Mouse (Mus musculus) lung, embryonic 14.5 days (tissue): Measurements from ENCODE around the gene Pth2. TPM values are rescaled to one million over a fixed set of nuclear protein-coding genes. Genes with fewer than 3 reads are reported as not detected.

ENCODE experiments used
- ATAC-seq: fragments of 200-750 bp; cut with Nextera tagmentation; 2 replicates; pipeline ENCODE4 v1.8.0; 2017; ENCODE audit warnings: mild to moderate bottlenecking, moderate TSS enrichment, moderate library complexity; ENCODE audit not compliant: insufficient read depth
- DNase-seq: peaks from one replicate; pipeline ENCODE4 v3.0.0-alpha.2; 2015
- H3K27ac ChIP-seq: fragments of 300-500 bp; sonication (generic); 2 replicates; pipeline ENCODE4 v1.5.1; 2014; ENCODE audit warnings: low read depth, mild to moderate bottlenecking, moderate library complexity
- H3K27me3 ChIP-seq: fragments of 300-500 bp; sonication (generic); 2 replicates; pipeline ENCODE4 v1.6.1; 2014; ENCODE audit warnings: low read length, control low read depth; ENCODE audit not compliant: insufficient read depth
- H3K36me3 ChIP-seq: fragments of 300-500 bp; sonication (generic); 2 replicates; pipeline ENCODE4 v1.6.1; 2014; ENCODE audit warnings: control low read depth; ENCODE audit not compliant: insufficient read depth
- H3K4me1 ChIP-seq: fragments of 300-500 bp; sonication (generic); 2 replicates; pipeline ENCODE4 v1.6.1; 2014; ENCODE audit warnings: antibody characterized with exemption, control low read depth; ENCODE audit not compliant: insufficient read depth
- H3K4me2 ChIP-seq: fragments of 300-500 bp; sonication (generic); 2 replicates; pipeline ENCODE4 v1.6.1; 2014; ENCODE audit warnings: mild to moderate bottlenecking
- H3K4me3 ChIP-seq: fragments of 300-500 bp; sonication (generic); 2 replicates; pipeline ENCODE4 v1.5.1; 2014; ENCODE audit warnings: low read depth, low read length
- H3K9ac ChIP-seq: fragments of 300-500 bp; sonication (generic); 2 replicates; pipeline ENCODE4 v1.6.1; 2014
- H3K9me3 ChIP-seq: fragments of 300-500 bp; sonication (generic); 2 replicates; pipeline ENCODE4 v1.6.1; 2016; ENCODE audit warnings: low read depth, low read length, control low read depth
- CTCF ChIP-seq: IDR thresholded peaks from 2 replicates; pipeline ENCODE4 v1.5.1; 2016; ENCODE audit warnings: antibody characterized with exemption, low read depth
- WGBS: fragments of 180-500 bp; shearing (Covaris S2); extraction: QIAGEN DNeasy Blood & Tissue Kit; methylation state at CpG from one replicate; pipeline ENCODE4 v1.1.7; 2014; 5-methylcytosine and 5-hydroxymethylcytosine counted together
- polyA plus RNA-seq: library from polyadenylated mRNA; unstranded; fragments of >200 nt; fragmentation: Nextera tagmentation; extraction: Ambion mirVana; gene quantifications from 2 replicates; pipeline ENCODE4 v1.2.1, GENCODE M21; 2014

Pth2 gene
- polyA plus RNA-seq = not detected in 2 replicates

DNA sequence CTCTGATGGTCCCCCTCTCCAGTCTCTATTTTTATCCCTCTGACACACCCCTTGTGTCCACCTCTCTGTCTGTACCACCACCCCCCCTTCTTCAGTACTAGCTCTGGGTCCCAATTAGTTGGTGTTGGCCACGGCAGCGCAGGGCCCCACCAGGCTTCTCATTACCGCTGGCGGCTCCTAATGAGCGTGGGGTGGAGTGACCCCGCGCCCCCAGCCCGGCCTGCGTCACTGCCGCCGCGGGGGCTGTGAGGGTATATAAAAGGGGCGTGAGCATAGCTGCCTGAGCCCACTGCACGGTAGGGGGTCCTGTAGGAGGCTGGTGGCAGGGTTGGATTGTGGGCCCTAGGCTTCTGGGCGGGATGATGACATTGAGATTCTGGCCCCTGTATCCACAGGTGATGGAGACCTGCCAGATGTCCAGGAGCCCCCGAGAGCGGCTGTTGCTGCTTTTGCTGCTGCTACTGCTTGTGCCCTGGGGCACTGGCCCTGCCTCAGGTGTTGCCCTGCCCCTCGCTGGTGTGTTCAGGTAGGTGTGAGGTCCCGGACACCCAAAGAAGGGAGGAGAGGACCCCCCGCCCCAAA lies at the start of gene Pth2:
TSS of gene Pth2 (plus strand) at position 100 of the 582 bp plus-strand sequence.
- H3K27me3 ChIP-seq = peaks cover 98% of the 10 kb centered on the region
- no peaks in the 10 kb centered on the region for H3K36me3 ChIP-seq
- H3K9me3 ChIP-seq = no peaks in the 10 kb centered on the region
- DNase-seq (no peak), ATAC-seq (no peak)
- no peak for TF ChIP-seq CTCF
- H3K9ac ChIP-seq = no peak within 1 kb of the TSS
- WGBS = 19% methylated on average over 20 of the region's 20 CpGs
- peak within 1 kb of the TSS; percentile 61; the same call in 1 of the 2 replicates for H3K4me2 ChIP-seq
- 0 out of 2 replicates have a peak within 1 kb of the TSS, but pooled peaks have one; percentile 8 for H3K4me3 ChIP-seq
- no peaks in the 10 kb centered on the region for H3K4me1 ChIP-seq
- H3K27ac ChIP-seq = no peak within 1 kb of the TSS

DNA sequence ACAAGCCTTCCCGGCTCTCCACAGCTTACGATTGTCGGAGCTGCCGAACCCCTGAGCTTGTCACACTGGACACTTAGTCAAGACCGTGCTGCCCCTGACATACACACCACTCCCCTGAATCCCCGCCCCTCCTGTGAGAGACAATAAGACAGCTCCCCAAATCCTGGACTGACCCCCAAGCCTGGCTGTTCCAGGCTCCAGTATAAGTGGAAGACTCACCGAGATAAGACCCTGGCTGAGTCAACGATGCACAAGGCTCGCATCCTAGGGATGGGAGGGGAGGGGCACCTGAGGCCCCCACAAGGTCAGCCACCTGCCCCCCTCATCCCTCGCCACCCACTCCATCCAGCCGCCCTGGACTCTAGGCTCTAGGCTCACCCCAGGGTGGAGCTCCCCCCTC lies 48.9 kb upstream of the Pth2 start:
- peaks cover 4% of the 10 kb centered on the region; the same call in 1 of the 2 replicates for H3K27me3 ChIP-seq
- H3K4me3 ChIP-seq = no peak overlapping the region
- no peak overlapping the region for H3K9ac ChIP-seq
- no peak for DNase-seq
- 55% methylated on average over 11 of the region's 11 CpGs for WGBS
- no peak for TF ChIP-seq CTCF
- ATAC-seq = no peak
- H3K36me3 ChIP-seq = peaks cover 12% of the 10 kb centered on the region
- no peak overlapping the region for H3K27ac ChIP-seq
- no peak overlapping the region for H3K4me2 ChIP-seq
- H3K4me1 ChIP-seq = peaks cover 7% of the 10 kb centered on the region; the same call in 1 of the 2 replicates
- H3K9me3 ChIP-seq = no peaks in the 10 kb centered on the region

DNA sequence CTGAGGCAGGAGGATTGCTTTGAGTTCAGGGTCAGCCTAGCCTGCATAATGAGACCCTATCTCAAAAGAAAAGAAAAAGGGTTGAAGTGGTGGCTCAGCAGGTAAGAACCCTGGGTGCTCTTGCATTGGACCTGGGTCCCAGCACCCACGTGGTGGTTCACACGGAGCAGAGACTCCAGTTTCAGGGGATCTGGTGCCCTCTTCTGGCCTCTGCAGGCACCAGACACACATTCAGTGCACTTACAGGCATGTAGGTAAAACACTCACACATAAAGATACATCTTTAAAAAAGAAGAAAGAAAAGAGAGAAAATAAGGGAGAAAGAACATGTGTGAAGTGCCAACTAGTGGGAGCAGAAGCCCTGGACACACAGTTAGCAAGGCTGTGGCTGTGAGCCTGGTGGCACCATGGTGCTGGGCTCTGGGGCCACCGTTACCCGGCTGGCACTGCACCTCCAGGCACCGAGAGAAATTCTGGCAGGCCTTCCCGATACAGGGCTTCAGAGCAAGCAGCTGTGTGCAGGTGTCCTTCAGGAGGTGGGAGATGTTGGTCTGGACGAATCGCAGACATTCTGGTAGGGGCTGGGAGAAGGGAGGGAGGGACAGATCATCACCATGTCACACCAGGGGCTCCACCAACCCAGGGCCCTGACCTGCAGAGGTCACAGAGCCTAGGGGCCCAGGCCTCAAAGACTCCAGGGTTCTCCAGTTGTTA lies 47.2 kb upstream of the Pth2 start:
- DNase-seq (no peak), ATAC-seq (no peak)
- no peak overlapping the region for H3K4me3 ChIP-seq
- no peak overlapping the region for H3K9ac ChIP-seq
- H3K9me3 ChIP-seq = no peaks in the 10 kb centered on the region
- no peaks in the 10 kb centered on the region for H3K36me3 ChIP-seq
- peak; percentile 25 for TF ChIP-seq CTCF
- no peak overlapping the region for H3K4me2 ChIP-seq
- no peak overlapping the region for H3K27ac ChIP-seq
- H3K27me3 ChIP-seq = peaks cover 4% of the 10 kb centered on the region; the same call in 1 of the 2 replicates
- H3K4me1 ChIP-seq = 0 out of 2 replicates have a peak, but pooled peaks cover 4% of the 10 kb centered on the region
- WGBS = 74% methylated on average over 8 of the region's 8 CpGs

DNA sequence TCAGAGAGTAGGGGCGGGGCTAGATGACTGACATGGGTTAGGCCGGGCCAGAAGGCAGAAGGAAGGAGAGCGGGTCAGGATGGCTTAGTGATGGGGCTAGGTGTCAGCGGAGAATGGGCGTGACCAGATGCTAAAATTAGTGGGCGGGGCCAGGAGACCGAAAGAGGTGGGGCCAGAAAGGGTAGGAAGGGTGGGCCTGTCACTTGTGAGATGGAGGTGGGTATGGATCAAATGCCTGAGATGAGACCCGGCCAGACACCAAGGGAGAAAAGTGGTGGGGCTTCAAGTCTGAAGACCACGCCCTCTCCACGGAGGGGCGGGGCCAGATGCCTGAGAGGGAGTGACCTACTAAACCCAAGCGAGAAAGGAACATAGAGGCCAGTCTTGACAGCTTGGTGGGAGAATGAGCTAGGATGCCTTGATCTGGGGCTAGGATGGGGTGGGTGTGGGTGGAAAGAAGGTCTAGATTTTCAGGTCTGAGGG lies 46.2 kb upstream of the Pth2 start:
- peak; percentile 11; the same call in 1 of the 2 replicates for ATAC-seq
- Histone ChIP-seq H3K36me3 (no peaks in the 10 kb centered on the region), H3K27ac (no peak overlapping the region), H3K9ac (no peak overlapping the region), H3K9me3 (no peaks in the 10 kb centered on the region), H3K4me2 (peak overlapping the region; percentile 83; the same call in 1 of the 2 replicates), H3K4me3 (no peak overlapping the region; the same call in 1 of the 2 replicates), H3K4me1 (0 out of 2 replicates have a peak, but pooled peaks cover 3% of the 10 kb centered on the region), H3K27me3 (peaks cover 4% of the 10 kb centered on the region; the same call in 1 of the 2 replicates)
- 8% methylated on average over 12 of the region's 12 CpGs for WGBS
- TF ChIP-seq CTCF = no peak
- DNase-seq = peak; percentile 72

DNA sequence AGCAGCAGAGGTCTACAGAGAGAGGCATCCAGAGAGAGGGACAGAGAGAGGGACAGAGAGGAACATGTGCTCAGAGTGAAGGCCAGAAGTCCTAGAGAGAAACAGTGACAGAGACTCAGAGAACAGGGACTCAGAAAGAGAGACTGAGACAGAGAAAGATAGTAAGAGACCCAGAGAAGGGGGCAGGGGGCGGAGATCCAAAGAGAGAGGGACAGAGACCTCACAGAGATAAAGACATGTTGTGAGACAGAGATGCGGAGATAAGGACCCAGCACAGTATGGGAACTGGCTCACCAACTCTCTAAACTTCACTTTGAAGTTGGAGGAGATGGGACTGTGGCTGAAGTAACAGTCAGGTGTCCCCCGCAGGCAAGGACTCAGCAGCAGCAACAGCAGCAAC lies 45.4 kb upstream of the Pth2 start:
- H3K27ac ChIP-seq = no peak overlapping the region
- no peak for ATAC-seq

DNA sequence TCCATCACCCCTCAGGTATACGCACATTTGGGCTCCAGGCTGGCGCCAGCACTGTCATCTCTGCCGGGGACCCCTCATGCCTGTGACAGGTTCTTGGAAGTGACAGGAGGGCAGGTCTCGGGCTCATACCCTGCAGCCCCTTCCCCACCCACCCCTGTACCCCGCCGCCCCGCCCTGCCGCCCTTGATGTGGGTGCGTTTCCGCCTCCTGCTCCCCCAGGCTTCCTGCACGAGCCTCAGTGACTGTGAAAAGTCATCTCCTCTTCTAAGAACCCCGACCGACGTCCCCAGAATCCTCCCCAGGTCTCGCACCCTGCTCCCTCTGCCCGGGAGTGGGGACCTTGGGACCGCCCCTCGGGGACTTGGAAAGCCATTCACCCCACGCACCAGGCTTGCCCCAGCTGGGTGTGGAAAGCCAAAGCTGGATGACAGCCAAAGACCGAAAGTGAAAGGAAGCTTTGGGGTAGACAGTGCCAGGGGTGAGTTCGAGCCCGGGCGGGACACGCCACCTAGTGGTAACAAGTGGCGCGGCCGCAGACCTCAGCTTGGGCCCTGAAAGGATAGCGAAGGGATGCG lies 44.7 kb upstream of the Pth2 start, which contains the start of the genes Gm45713 and Flt3l:
TSS of gene Gm45713 (minus strand) at position 239 of the 575 bp plus-strand sequence.
TSS of gene Flt3l (minus strand) at position 440 of the 575 bp plus-strand sequence.
- Histone ChIP-seq H3K27ac (no peak within 1 kb of the TSS), H3K9ac (peak within 1 kb of the TSS; percentile 45), H3K36me3 (no peaks in the 10 kb centered on the region), H3K4me3 (peak within 1 kb of the TSS; percentile 42), H3K9me3 (no peaks in the 10 kb centered on the region), H3K27me3 (peaks cover 4% of the 10 kb centered on the region; the same call in 1 of the 2 replicates), H3K4me2 (peak within 1 kb of the TSS; percentile 83), H3K4me1 (no peaks in the 10 kb centered on the region)
- peak; percentile 83 for ATAC-seq
- peak; percentile 96 for DNase-seq
- WGBS = 1% methylated on average over 29 of the region's 29 CpGs
- TF ChIP-seq CTCF = peak; percentile 98

More for the DNA sequence above, 45.4 kb upstream of the Pth2 start:
- no peaks in the 10 kb centered on the region for H3K4me1 ChIP-seq
- H3K9me3 ChIP-seq = no peaks in the 10 kb centered on the region
- no peak for DNase-seq
- TF ChIP-seq CTCF = no peak
- 57% methylated on average over 3 of the region's 3 CpGs for WGBS
- H3K4me3 ChIP-seq = peak overlapping the region; percentile 42
- peak overlapping the region; percentile 83 for H3K4me2 ChIP-seq
- H3K36me3 ChIP-seq = no peaks in the 10 kb centered on the region
- peaks cover 4% of the 10 kb centered on the region; the same call in 1 of the 2 replicates for H3K27me3 ChIP-seq
- no peak overlapping the region for H3K9ac ChIP-seq
